Mouse (Mus musculus): Measurements from ENCODE around the gene 4933406M09Rik. TPM values are rescaled to one million over a fixed set of nuclear protein-coding genes. Genes with fewer than 3 reads are reported as not detected.

4933406M09Rik gene
- total RNA-seq, 2 experiments from 2014 or later = not detected

- intact Hi-C loops (cut with DNase I) = no loop called here
- peak; percentile 40 to 56 for DNase-seq (ENCODE audit: low spot score in 2 of 2)
Measured at GRCm38 (mm10) chr1:134368777-134369337, 16.9 kb upstream of the 4933406M09Rik start.

GRCm38 (mm10) chr1:134374124-134374523 lies 11.6 kb upstream of the 4933406M09Rik start:
- DNase-seq (ENCODE audit: low spot score in 2 of 2) = no peak
- intact Hi-C loops (cut with DNase I) = no loop called here

GRCm38 (mm10) chr1:134381051-134381450 lies 4.7 kb upstream of the 4933406M09Rik start:
- DNase-seq (ENCODE audit: low spot score in 2 of 2) = no peak
- intact Hi-C loops (cut with DNase I) = no loop called here

- DNase-seq (ENCODE audit: low spot score in 2 of 2) = peak; percentile 32 to 47
- intact Hi-C loops (cut with DNase I) = no loop called here
Measured at GRCm38 (mm10) chr1:134381795-134382625, 3.7 kb upstream of the 4933406M09Rik start.

GRCm38 (mm10) chr1:134384581-134384980 lies 1.2 kb upstream of the 4933406M09Rik start:
- intact Hi-C loops (cut with DNase I) = no loop called here

GRCm38 (mm10) chr1:134385176-134385575 lies 564 bp upstream of the 4933406M09Rik start:
- no peak for DNase-seq (ENCODE audit: low spot score in 2 of 2)
- intact Hi-C loops (cut with DNase I) = no loop called here

More at GRCm38 (mm10) chr1:134384581-134384980, 1.2 kb upstream of the 4933406M09Rik start:
- DNase-seq (ENCODE audit: low spot score in 2 of 2) = no peak

GRCm38 (mm10) chr1:134393827-134394226 lies 8.1 kb downstream of the 4933406M09Rik start:
- intact Hi-C loops (cut with DNase I) = no loop called here
- DNase-seq (ENCODE audit: low spot score in 2 of 2) = no peak

GRCm38 (mm10) chr1:134398210-134398609 lies 12.5 kb downstream of the 4933406M09Rik start:
- intact Hi-C loops (cut with DNase I) = no loop called here
- no peak for DNase-seq (ENCODE audit: low spot score in 2 of 2)

GRCm38 (mm10) chr1:134399735-134400134 lies 14.0 kb downstream of the 4933406M09Rik start:
- DNase-seq (ENCODE audit: low spot score in 2 of 2) = no peak
- intact Hi-C loops (cut with DNase I) = no loop called here

- DNase-seq (ENCODE audit: low spot score in 2 of 2) = peak; percentile 48 to 82
- intact Hi-C loops (cut with DNase I) = no loop called here
Measured at GRCm38 (mm10) chr1:134405509-134406413, 20.0 kb downstream of the 4933406M09Rik start, which contains the start of gene Cyb5r1. TSS of gene Cyb5r1 (plus strand) at chr1:134405559.

GRCm38 (mm10) chr1:134406414-134406771 lies 20.7 kb downstream of the 4933406M09Rik start:
- intact Hi-C loops (cut with DNase I) = no loop called here
- DNase-seq (ENCODE audit: low spot score in 2 of 2) = no peak

GRCm38 (mm10) chr1:134408080-134408479 lies 22.3 kb downstream of the 4933406M09Rik start:
- DNase-seq (ENCODE audit: low spot score in 2 of 2) = no peak
- intact Hi-C loops (cut with DNase I) = no loop called here

GRCm38 (mm10) chr1:134411706-134412629 lies 26.2 kb downstream of the 4933406M09Rik start:
- intact Hi-C loops (cut with DNase I) = loop anchor here (10.0 kb wide), 1 partner anchor 357 kb away; no protein-coding TSS in a partner anchor

GRCm38 (mm10) chr1:134414038-134414437 lies 28.3 kb downstream of the 4933406M09Rik start:
- intact Hi-C loops (cut with DNase I) = loop anchor here (2.0 to 10.0 kb wide), 2 partner anchors 51 to 359 kb away; no protein-coding TSS in a partner anchor
- DNase-seq (ENCODE audit: low spot score in 2 of 2) = no peak

More at GRCm38 (mm10) chr1:134411706-134412629, 26.2 kb downstream of the 4933406M09Rik start:
- no peak for DNase-seq (ENCODE audit: low spot score in 2 of 2)

- DNase-seq (ENCODE audit: low spot score in 2 of 2) = no peak
- intact Hi-C loops (cut with DNase I) = loop anchor here (2.0 to 10.0 kb wide), 2 partner anchors 52 to 360 kb away; no protein-coding TSS in a partner anchor
Measured at GRCm38 (mm10) chr1:134414501-134415167, 28.9 kb downstream of the 4933406M09Rik start.

GRCm38 (mm10) chr1:134415168-134415831 lies 29.6 kb downstream of the 4933406M09Rik start, which contains the start of gene Adipor1:
TSS of gene Adipor1 (plus strand) at chr1:134415378.
- intact Hi-C loops (cut with DNase I) = loop anchor here (2.0 to 10.0 kb wide), 2 partner anchors 52 to 360 kb away; no protein-coding TSS in a partner anchor

GRCm38 (mm10) chr1:134418414-134418975 lies 32.8 kb downstream of the 4933406M09Rik start:
- DNase-seq (ENCODE audit: low spot score in 2 of 2) = no peak
- intact Hi-C loops (cut with DNase I) = loop anchor here (10.0 kb wide), 1 partner anchor 364 kb away; no protein-coding TSS in a partner anchor

More at GRCm38 (mm10) chr1:134415168-134415831, 29.6 kb downstream of the 4933406M09Rik start, which contains the start of gene Adipor1:
- peak; percentile 97 to 99 for DNase-seq (ENCODE audit: low spot score in 2 of 2)

Measured in left cerebral cortex, postnatal 25 days (tissue).